Mouse (Mus musculus) intestine, postnatal 0 days (tissue): ENCODE data around the gene Vill. TPM values are rescaled to one million over a fixed set of nuclear protein-coding genes. Genes with fewer than 3 reads are reported as not detected.

Source experiments
- ATAC-seq: fragments of 200-750 bp; cut with Nextera tagmentation; 2 replicates; pipeline ENCODE4 v1.8.0; 2017; ENCODE audit warnings: mild to moderate bottlenecking, moderate TSS enrichment, moderate library complexity
- H3K27ac ChIP-seq: fragments of 300-500 bp; sonication (generic); 2 replicates; pipeline ENCODE4 v1.5.1; 2014; ENCODE audit warnings: mild to moderate bottlenecking, low read depth, low read length, moderate library complexity
- H3K27me3 ChIP-seq: fragments of 300-500 bp; sonication (generic); replicated peaks from 2 replicates; pipeline ENCODE4 v1.6.1; 2014; ENCODE audit warnings: low read length, mixed read lengths; ENCODE audit not compliant: control insufficient read depth, insufficient read depth
- H3K36me3 ChIP-seq: fragments of 300-500 bp; sonication (generic); 2 replicates; pipeline ENCODE4 v1.6.1; 2014; ENCODE audit warnings: mild to moderate bottlenecking, moderate library complexity; ENCODE audit not compliant: control insufficient read depth, insufficient read depth
- H3K4me1 ChIP-seq: fragments of 300-500 bp; sonication (generic); replicated peaks from 2 replicates; pipeline ENCODE4 v1.6.1; 2014; ENCODE audit warnings: antibody characterized with exemption, low read length, mixed read lengths; ENCODE audit not compliant: control insufficient read depth, insufficient read depth
- H3K4me2 ChIP-seq: fragments of 300-500 bp; sonication (generic); replicated peaks from 2 replicates; pipeline ENCODE4 v1.6.1; 2014; ENCODE audit warnings: low read depth, mild to moderate bottlenecking, moderate library complexity
- H3K4me3 ChIP-seq: fragments of 300-500 bp; sonication (generic); 2 replicates; pipeline ENCODE4 v1.5.1; 2014; ENCODE audit warnings: low read depth, low read length
- H3K9ac ChIP-seq: fragments of 300-500 bp; sonication (generic); 2 replicates; pipeline ENCODE4 v1.6.1; 2014; ENCODE audit warnings: mild to moderate bottlenecking, low read depth, low read length
- H3K9me3 ChIP-seq: fragments of 300-500 bp; sonication (generic); 2 replicates; pipeline ENCODE4 v1.6.1; 2016; ENCODE audit warnings: mixed run types; ENCODE audit not compliant: control insufficient read depth
- CTCF ChIP-seq: sonication (generic); IDR thresholded peaks from 2 replicates; pipeline ENCODE4 v1.5.1; 2016; ENCODE audit warnings: low read depth, mild to moderate bottlenecking, control low read depth, antibody characterized with exemption, moderate library complexity
- WGBS: fragments of 180-500 bp; shearing (Covaris S2); extraction: QIAGEN DNeasy Blood & Tissue Kit; methylation state at CpG from one replicate; pipeline ENCODE4 v1.1.7; 2014; 5-methylcytosine and 5-hydroxymethylcytosine counted together
- polyA plus RNA-seq: library from polyadenylated mRNA; unstranded; fragments of >200 nt; fragmentation: Nextera tagmentation; extraction: Ambion mirVana; gene quantifications from 2 replicates; pipeline ENCODE4 v1.2.1, GENCODE M21; 2015

Vill gene
- 3.6 and 5.1 TPM in 2 replicates for polyA plus RNA-seq

- no peaks in the 10 kb centered on the region for H3K36me3 ChIP-seq
- 8% methylated on average over 22 of the region's 22 CpGs for WGBS
- no peaks in the 10 kb centered on the region for H3K27me3 ChIP-seq
- no peak for TF ChIP-seq CTCF
- H3K4me1 ChIP-seq, result peaks cover 12% of the 10 kb centered on the region; the same call in 1 of the 2 replicates
- peak within 1 kb of the TSS; percentile 69 for H3K4me2 ChIP-seq
- H3K9me3 ChIP-seq, result no peaks in the 10 kb centered on the region
- ATAC-seq, result peak; percentile 61
- H3K27ac ChIP-seq, result no peak within 1 kb of the TSS
- peak within 1 kb of the TSS; percentile 29 for H3K4me3 ChIP-seq
- H3K9ac ChIP-seq, result peak within 1 kb of the TSS; percentile 34; the same call in 1 of the 2 replicates
Observed at GRCm38 (mm10) chr9:119052154-119052944, at the start of gene Vill. Vill (plus strand) TSS chr9:119052778.

- no peak for TF ChIP-seq CTCF
- H3K4me1 ChIP-seq, result peaks cover 6% of the 10 kb centered on the region; the same call in 1 of the 2 replicates
- ATAC-seq, result no peak
Observed at GRCm38 (mm10) chr9:119003990-119004702, 48.4 kb upstream of the Vill start.

GRCm38 (mm10) chr9:119004703-119005076 lies 47.9 kb upstream of the Vill start:
- H3K9ac ChIP-seq, result no peak overlapping the region

More at GRCm38 (mm10) chr9:119003990-119004702, 48.4 kb upstream of the Vill start:
- Histone ChIP-seq H3K27ac (no peak overlapping the region), H3K27me3 (no peaks in the 10 kb centered on the region), H3K4me2 (no peak overlapping the region), H3K36me3 (no peaks in the 10 kb centered on the region; the same call in 1 of the 2 replicates), H3K9ac (no peak overlapping the region), H3K9me3 (no peaks in the 10 kb centered on the region), H3K4me3 (no peak overlapping the region)
- 86% methylated on average over 23 of the region's 23 CpGs for WGBS

GRCm38 (mm10) chr9:119005303-119006029 lies 47.1 kb upstream of the Vill start:
- ATAC-seq, result no peak
- no peak overlapping the region for H3K4me3 ChIP-seq
- H3K9me3 ChIP-seq, result no peaks in the 10 kb centered on the region
- no peak for TF ChIP-seq CTCF
- no peaks in the 10 kb centered on the region; the same call in 1 of the 2 replicates for H3K36me3 ChIP-seq
- H3K4me2 ChIP-seq, result no peak overlapping the region
- no peak overlapping the region for H3K9ac ChIP-seq
- H3K4me1 ChIP-seq, result peaks cover 6% of the 10 kb centered on the region; the same call in 1 of the 2 replicates
- H3K27ac ChIP-seq, result no peak overlapping the region
- H3K27me3 ChIP-seq, result no peaks in the 10 kb centered on the region
- 79% methylated on average over 15 of the region's 15 CpGs for WGBS

More at GRCm38 (mm10) chr9:119004703-119005076, 47.9 kb upstream of the Vill start:
- Histone ChIP-seq H3K4me3 (no peak overlapping the region), H3K4me1 (peaks cover 6% of the 10 kb centered on the region; the same call in 1 of the 2 replicates), H3K27ac (no peak overlapping the region), H3K36me3 (no peaks in the 10 kb centered on the region; the same call in 1 of the 2 replicates), H3K9me3 (no peaks in the 10 kb centered on the region), H3K4me2 (no peak overlapping the region), H3K27me3 (no peaks in the 10 kb centered on the region)
- ATAC-seq, result no peak
- TF ChIP-seq CTCF, result no peak
- WGBS, result 87% methylated on average over 16 of the region's 16 CpGs

GRCm38 (mm10) chr9:119007266-119007665 lies 45.3 kb upstream of the Vill start:
- Histone ChIP-seq H3K27me3 (no peaks in the 10 kb centered on the region), H3K4me1 (no peaks in the 10 kb centered on the region; the same call in 1 of the 2 replicates), H3K4me3 (no peak overlapping the region), H3K4me2 (no peak overlapping the region), H3K9ac (no peak overlapping the region), H3K27ac (peak overlapping the region; percentile 57), H3K9me3 (no peaks in the 10 kb centered on the region), H3K36me3 (peaks cover 15% of the 10 kb centered on the region; the same call in 1 of the 2 replicates)
- no peak for ATAC-seq
- no peak for TF ChIP-seq CTCF
- WGBS, result 55% methylated on average over 10 of the region's 10 CpGs
